Mouse (Mus musculus) hindbrain, embryonic 15.5 days (tissue): ENCODE measurements at regions not wholly inside any gene's neighbourhood (a gene's known extent, or its start where the extent isn't known, plus 50 kb on each side); places are given as distances from the start of the nearest gene placed in this dataset.

Experiments
- ATAC-seq: fragments of 200-750 bp; cut with Nextera tagmentation; 2 replicates; pipeline ENCODE4 v1.8.0; 2017; ENCODE audit warnings: low read depth, moderate number of reproducible peaks, moderate TSS enrichment; ENCODE audit not compliant: low FRiP score
- H3K27ac ChIP-seq: fragments of 300-500 bp; sonication (generic); replicated peaks from 2 replicates; pipeline ENCODE4 v1.5.1; 2015; ENCODE audit warnings: mild to moderate bottlenecking, inconsistent platforms
- H3K27me3 ChIP-seq: fragments of 300-500 bp; sonication (generic); 2 replicates; pipeline ENCODE4 v1.6.1; 2015; ENCODE audit warnings: control low read depth, inconsistent platforms
- H3K36me3 ChIP-seq: fragments of 300-500 bp; sonication (generic); 2 replicates; pipeline ENCODE4 v1.6.1; 2015; ENCODE audit warnings: control low read depth, inconsistent platforms
- H3K4me1 ChIP-seq: fragments of 300-500 bp; sonication (generic); replicated peaks from 2 replicates; pipeline ENCODE4 v1.6.1; 2015; ENCODE audit warnings: control low read depth, inconsistent platforms
- H3K4me2 ChIP-seq: fragments of 300-500 bp; sonication (generic); 2 replicates; pipeline ENCODE4 v1.6.1; 2015; ENCODE audit warnings: moderate library complexity, mild to moderate bottlenecking, inconsistent platforms
- H3K4me3 ChIP-seq: fragments of 300-500 bp; sonication (generic); 2 replicates; pipeline ENCODE4 v1.5.1; 2015; ENCODE audit warnings: mild to moderate bottlenecking, inconsistent platforms
- H3K9ac ChIP-seq: fragments of 300-500 bp; sonication (generic); 2 replicates; pipeline ENCODE4 v1.6.1; 2015; ENCODE audit warnings: inconsistent platforms
- H3K9me3 ChIP-seq: fragments of 300-500 bp; sonication (generic); 2 replicates; pipeline ENCODE4 v1.6.1; 2016; ENCODE audit warnings: control low read depth, inconsistent platforms
- WGBS: fragments of 180-500 bp; shearing (Covaris S2); methylation state at CpG from one replicate; pipeline ENCODE4 v1.1.7; 2015; 5-methylcytosine and 5-hydroxymethylcytosine counted together

GRCm38 (mm10) chr14:61697704-61698103 lies 90.4 kb downstream of the Kcnrg start:
- Histone ChIP-seq H3K27ac (no peak overlapping the region), H3K4me1 (no peaks in the 10 kb centered on the region), H3K9ac (no peak overlapping the region), H3K36me3 (no peaks in the 10 kb centered on the region), H3K27me3 (0 out of 2 replicates have a peak, but pooled peaks cover 4% of the 10 kb centered on the region), H3K9me3 (no peaks in the 10 kb centered on the region), H3K4me2 (no peak overlapping the region), H3K4me3 (no peak overlapping the region)
- WGBS = 72% methylated on average over 10 of the region's 10 CpGs
- no peak for ATAC-seq

- H3K9me3 ChIP-seq = no peaks in the 10 kb centered on the region
- no peak for ATAC-seq
- no peak overlapping the region for H3K4me3 ChIP-seq
- H3K27ac ChIP-seq = no peak overlapping the region
- 0 out of 2 replicates have a peak, but pooled peaks cover 4% of the 10 kb centered on the region for H3K27me3 ChIP-seq
- 70% methylated on average over 12 of the region's 12 CpGs for WGBS
- no peaks in the 10 kb centered on the region for H3K4me1 ChIP-seq
- no peak overlapping the region for H3K9ac ChIP-seq
- H3K36me3 ChIP-seq = no peaks in the 10 kb centered on the region
- no peak overlapping the region for H3K4me2 ChIP-seq
Measured at GRCm38 (mm10) chr14:61698358-61699055, 91.2 kb downstream of the Kcnrg start.

- ATAC-seq = no peak
- no peaks in the 10 kb centered on the region for H3K36me3 ChIP-seq
- 74% methylated on average over 7 of the region's 7 CpGs for WGBS
Measured at GRCm38 (mm10) chr14:61699638-61700037, 92.4 kb downstream of the Kcnrg start.

GRCm38 (mm10) chr14:61701131-61701530 lies 93.9 kb downstream of the Kcnrg start:
- no peak for ATAC-seq
- 73% methylated on average over 10 of the region's 10 CpGs for WGBS
- Histone ChIP-seq H3K4me1 (no peaks in the 10 kb centered on the region), H3K9ac (no peak overlapping the region), H3K4me3 (no peak overlapping the region), H3K36me3 (no peaks in the 10 kb centered on the region), H3K9me3 (no peaks in the 10 kb centered on the region), H3K27me3 (0 out of 2 replicates have a peak, but pooled peaks cover 4% of the 10 kb centered on the region), H3K27ac (no peak overlapping the region), H3K4me2 (no peak overlapping the region)

More at GRCm38 (mm10) chr14:61699638-61700037, 92.4 kb downstream of the Kcnrg start:
- H3K4me3 ChIP-seq = no peak overlapping the region
- H3K4me1 ChIP-seq = no peaks in the 10 kb centered on the region
- H3K4me2 ChIP-seq = no peak overlapping the region
- 0 out of 2 replicates have a peak, but pooled peaks cover 4% of the 10 kb centered on the region for H3K27me3 ChIP-seq
- no peaks in the 10 kb centered on the region for H3K9me3 ChIP-seq
- no peak overlapping the region for H3K27ac ChIP-seq
- H3K9ac ChIP-seq = no peak overlapping the region

- 0 out of 2 replicates have a peak, but pooled peaks cover 4% of the 10 kb centered on the region for H3K27me3 ChIP-seq
- H3K4me1 ChIP-seq = 0 out of 2 replicates have a peak, but pooled peaks cover 3% of the 10 kb centered on the region
- no peak overlapping the region for H3K4me2 ChIP-seq
- H3K9ac ChIP-seq = no peak overlapping the region
- no peak overlapping the region for H3K27ac ChIP-seq
- H3K36me3 ChIP-seq = no peaks in the 10 kb centered on the region
- no peaks in the 10 kb centered on the region for H3K9me3 ChIP-seq
- no peak for ATAC-seq
- 68% methylated on average over 3 of the region's 3 CpGs for WGBS
- H3K4me3 ChIP-seq = no peak overlapping the region
Measured at GRCm38 (mm10) chr14:61703916-61704315, 96.7 kb downstream of the Kcnrg start.

- Histone ChIP-seq H3K4me1 (0 out of 2 replicates have a peak, but pooled peaks cover 3% of the 10 kb centered on the region), H3K9me3 (no peaks in the 10 kb centered on the region), H3K36me3 (no peaks in the 10 kb centered on the region), H3K4me2 (no peak overlapping the region), H3K9ac (no peak overlapping the region), H3K27me3 (no peaks in the 10 kb centered on the region), H3K27ac (no peak overlapping the region), H3K4me3 (no peak overlapping the region)
- 88% methylated on average over 6 of the region's 6 CpGs for WGBS
- ATAC-seq = no peak
Measured at GRCm38 (mm10) chr14:61706984-61707383, 99.7 kb downstream of the Kcnrg start.

GRCm38 (mm10) chr14:61708331-61708730 lies 101.1 kb downstream of the Kcnrg start:
- Histone ChIP-seq H3K9ac (no peak overlapping the region), H3K36me3 (no peaks in the 10 kb centered on the region), H3K9me3 (no peaks in the 10 kb centered on the region), H3K27ac (no peak overlapping the region), H3K4me3 (no peak overlapping the region), H3K4me2 (no peak overlapping the region), H3K4me1 (0 out of 2 replicates have a peak, but pooled peaks cover 3% of the 10 kb centered on the region), H3K27me3 (no peaks in the 10 kb centered on the region)
- 55% methylated on average over 6 of the region's 6 CpGs for WGBS
- no peak for ATAC-seq

- H3K4me1 ChIP-seq = no peaks in the 10 kb centered on the region
- 95% methylated on average over 4 of the region's 4 CpGs for WGBS
- no peak for ATAC-seq
- H3K27me3 ChIP-seq = no peaks in the 10 kb centered on the region
- H3K27ac ChIP-seq = no peak overlapping the region
- H3K9ac ChIP-seq = no peak overlapping the region
- no peak overlapping the region for H3K4me2 ChIP-seq
- H3K36me3 ChIP-seq = no peaks in the 10 kb centered on the region
- H3K9me3 ChIP-seq = peaks cover 3% of the 10 kb centered on the region; the same call in 1 of the 2 replicates
- no peak overlapping the region for H3K4me3 ChIP-seq
Measured at GRCm38 (mm10) chr14:61715746-61716145, 108.5 kb downstream of the Kcnrg start.

- ATAC-seq = no peak
- Histone ChIP-seq H3K4me1 (no peaks in the 10 kb centered on the region), H3K4me2 (no peak overlapping the region), H3K9ac (no peak overlapping the region), H3K27me3 (no peaks in the 10 kb centered on the region), H3K27ac (no peak overlapping the region), H3K36me3 (no peaks in the 10 kb centered on the region), H3K4me3 (no peak overlapping the region), H3K9me3 (peaks cover 3% of the 10 kb centered on the region; the same call in 1 of the 2 replicates)
- WGBS = 45% methylated on average over 4 of the region's 4 CpGs
Measured at GRCm38 (mm10) chr14:61718392-61719124, 111.3 kb downstream of the Kcnrg start.

GRCm38 (mm10) chr14:61721302-61721701 lies 114.0 kb downstream of the Kcnrg start:
- 85% methylated on average over 4 of the region's 4 CpGs for WGBS
- no peak for ATAC-seq

GRCm38 (mm10) chr14:61724942-61725341 lies 117.7 kb downstream of the Kcnrg start:
- no peak overlapping the region for H3K9ac ChIP-seq
- no peak overlapping the region for H3K4me2 ChIP-seq
- no peak for ATAC-seq
- H3K27ac ChIP-seq = no peak overlapping the region
- no peaks in the 10 kb centered on the region for H3K36me3 ChIP-seq
- WGBS = 93% methylated on average over 3 of the region's 3 CpGs
- no peaks in the 10 kb centered on the region for H3K9me3 ChIP-seq
- no peaks in the 10 kb centered on the region for H3K4me1 ChIP-seq
- no peak overlapping the region for H3K4me3 ChIP-seq
- H3K27me3 ChIP-seq = no peaks in the 10 kb centered on the region

More at GRCm38 (mm10) chr14:61721302-61721701, 114.0 kb downstream of the Kcnrg start:
- no peaks in the 10 kb centered on the region for H3K27me3 ChIP-seq
- H3K27ac ChIP-seq = no peak overlapping the region
- H3K9ac ChIP-seq = no peak overlapping the region
- no peaks in the 10 kb centered on the region for H3K4me1 ChIP-seq
- H3K4me2 ChIP-seq = no peak overlapping the region
- no peaks in the 10 kb centered on the region for H3K36me3 ChIP-seq
- no peaks in the 10 kb centered on the region; the same call in 1 of the 2 replicates for H3K9me3 ChIP-seq
- H3K4me3 ChIP-seq = no peak overlapping the region

- Histone ChIP-seq H3K9me3 (no peaks in the 10 kb centered on the region), H3K4me2 (no peak overlapping the region), H3K9ac (no peak overlapping the region), H3K4me3 (no peak overlapping the region), H3K27me3 (no peaks in the 10 kb centered on the region), H3K27ac (no peak overlapping the region), H3K4me1 (no peaks in the 10 kb centered on the region), H3K36me3 (no peaks in the 10 kb centered on the region)
- 36% methylated on average over 5 of the region's 5 CpGs for WGBS
- ATAC-seq = no peak
Measured at GRCm38 (mm10) chr14:61728562-61728961, 121.3 kb downstream of the Kcnrg start.
